Mouse (Mus musculus): ENCODE data around the gene Nupr1l. TPM values are rescaled to one million over a fixed set of nuclear protein-coding genes. Genes with fewer than 3 reads are reported as not detected.
A peak's percentile ranks its signal among the peaks of the same experiment; 100 is the strongest.
"Not testable (repeated sequence)": the region's sequence is repeated elsewhere in the genome, so short reads cannot be mapped to it uniquely, and the experiment has no call there.

The Nupr1l gene
- polyA plus RNA-seq, 1 experiment from 2014 or later = 5.5 TPM

GRCm38 (mm10) chr5:129941495-129942045 lies 33.2 kb downstream of the Nupr1l start, which contains the start of gene Vkorc1l1:
Gene Vkorc1l1, plus strand, starts transcription at chr5:129941970.
- ATAC-seq (peak; percentile 97), DNase-seq (ENCODE audit: low spot score) (peak; percentile 100)
- peak within 1 kb of the TSS; percentile 69 for H3K4me3 ChIP-seq (ENCODE audit: low read depth, low read length)
- peak within 1 kb of the TSS; percentile 74 for H3K9ac ChIP-seq (replicated peaks; ENCODE audit: low read depth)
- H3K4me1 ChIP-seq (ENCODE audit: insufficient read depth, low read depth, low read length) = no peaks in the 10 kb centered on the region
- TF ChIP-seq EP300 (IDR thresholded peaks at IDR 0.05) (no peak), CTCF (IDR thresholded peaks at IDR 0.05) (no peak)
- 2% methylated on average over 49 of the region's 59 CpGs for WGBS
- peak within 1 kb of the TSS; percentile 90 for H3K4me2 ChIP-seq (replicated peaks; ENCODE audit: low read depth, low read length)
- H3K27ac ChIP-seq (ENCODE audit: low read length) = peak within 1 kb of the TSS; percentile 73
- H3K9me3 ChIP-seq (ENCODE audit: low read length) = no peaks in the 10 kb centered on the region
- H3K36me3 ChIP-seq (ENCODE audit: insufficient read depth, low read length) = no peaks in the 10 kb centered on the region
- no peaks in the 10 kb centered on the region for H3K27me3 ChIP-seq (replicated peaks; ENCODE audit: insufficient read depth, low read length)

GRCm38 (mm10) chr5:129942073-129942939 lies 34.0 kb downstream of the Nupr1l start:
- not testable (repeated sequence) for H3K27me3 ChIP-seq (replicated peaks; ENCODE audit: insufficient read depth, low read length); H3K4me1 ChIP-seq (ENCODE audit: insufficient read depth, low read depth, low read length); H3K36me3 ChIP-seq (ENCODE audit: insufficient read depth, low read length); H3K9me3 ChIP-seq (ENCODE audit: low read length)
- peak overlapping the region; percentile 90 for H3K4me2 ChIP-seq (replicated peaks; ENCODE audit: low read depth, low read length)
- ATAC-seq = peak; percentile 19
- TF ChIP-seq CTCF (IDR thresholded peaks at IDR 0.05) = 0 out of 2 replicates have a peak, but pooled peaks have one; percentile 18
- DNase-seq (ENCODE audit: low spot score) = peak; percentile 51
- peak overlapping the region; percentile 74 for H3K9ac ChIP-seq (replicated peaks; ENCODE audit: low read depth)
- H3K27ac ChIP-seq (ENCODE audit: low read length) = peak overlapping the region; percentile 73
- under 1% methylated on average over 37 of the region's 82 CpGs for WGBS
- peak overlapping the region; percentile 69 for H3K4me3 ChIP-seq (ENCODE audit: low read depth, low read length)

GRCm38 (mm10) chr5:129943402-129943801 lies 35.1 kb downstream of the Nupr1l start:
- WGBS = 50% methylated on average over 1 of the region's 1 CpGs
- Histone ChIP-seq H3K27me3 (replicated peaks; ENCODE audit: insufficient read depth, low read length) (no peaks in the 10 kb centered on the region), H3K27ac (ENCODE audit: low read length) (no peak overlapping the region), H3K4me3 (ENCODE audit: low read depth, low read length) (no peak overlapping the region), H3K36me3 (ENCODE audit: insufficient read depth, low read length) (no peaks in the 10 kb centered on the region), H3K4me1 (ENCODE audit: insufficient read depth, low read depth, low read length) (no peaks in the 10 kb centered on the region), H3K4me2 (replicated peaks; ENCODE audit: low read depth, low read length) (no peak overlapping the region), H3K9ac (replicated peaks; ENCODE audit: low read depth) (no peak overlapping the region), H3K9me3 (ENCODE audit: low read length) (no peaks in the 10 kb centered on the region)
- no peak for ATAC-seq
- no peak for TF ChIP-seq EP300 (IDR thresholded peaks at IDR 0.05)
- no peak for TF ChIP-seq CTCF (IDR thresholded peaks at IDR 0.05)
- DNase-seq (ENCODE audit: low spot score) = no peak

- WGBS = 59% methylated on average over 2 of the region's 2 CpGs
- ATAC-seq = no peak
- no peaks in the 10 kb centered on the region for H3K27me3 ChIP-seq (replicated peaks; ENCODE audit: insufficient read depth, low read length)
- H3K4me1 ChIP-seq (ENCODE audit: insufficient read depth, low read depth, low read length) = no peaks in the 10 kb centered on the region
- TF ChIP-seq CTCF (IDR thresholded peaks at IDR 0.05) (no peak), EP300 (IDR thresholded peaks at IDR 0.05) (no peak)
- no peaks in the 10 kb centered on the region for H3K9me3 ChIP-seq (ENCODE audit: low read length)
- no peak overlapping the region for H3K27ac ChIP-seq (ENCODE audit: low read length)
- H3K9ac ChIP-seq (replicated peaks; ENCODE audit: low read depth) = no peak overlapping the region
- DNase-seq (ENCODE audit: low spot score) = no peak
- H3K4me3 ChIP-seq (ENCODE audit: low read depth, low read length) = no peak overlapping the region
- H3K4me2 ChIP-seq (replicated peaks; ENCODE audit: low read depth, low read length) = no peak overlapping the region
- no peaks in the 10 kb centered on the region for H3K36me3 ChIP-seq (ENCODE audit: insufficient read depth, low read length)
These were observed 39.2 kb downstream of the Nupr1l start for GRCm38 (mm10) chr5:129947528-129948033.

GRCm38 (mm10) chr5:129952143-129952542 lies 43.8 kb downstream of the Nupr1l start:
- ATAC-seq = no peak
- TF ChIP-seq EP300 (IDR thresholded peaks at IDR 0.05) (no peak), CTCF (IDR thresholded peaks at IDR 0.05) (no peak)
- H3K4me2 ChIP-seq (replicated peaks; ENCODE audit: low read depth, low read length) = no peak overlapping the region
- no peak overlapping the region for H3K9ac ChIP-seq (replicated peaks; ENCODE audit: low read depth)
- no peak overlapping the region for H3K4me3 ChIP-seq (ENCODE audit: low read depth, low read length)
- H3K27ac ChIP-seq (ENCODE audit: low read length) = no peak overlapping the region
- 87% methylated on average over 4 of the region's 4 CpGs for WGBS
- no peaks in the 10 kb centered on the region for H3K36me3 ChIP-seq (ENCODE audit: insufficient read depth, low read length)
- H3K4me1 ChIP-seq (ENCODE audit: insufficient read depth, low read depth, low read length) = no peaks in the 10 kb centered on the region
- H3K9me3 ChIP-seq (ENCODE audit: low read length) = no peaks in the 10 kb centered on the region
- no peaks in the 10 kb centered on the region for H3K27me3 ChIP-seq (replicated peaks; ENCODE audit: insufficient read depth, low read length)
- no peak for DNase-seq (ENCODE audit: low spot score)

- Histone ChIP-seq H3K27ac (ENCODE audit: low read length) (no peak overlapping the region), H3K4me3 (ENCODE audit: low read depth, low read length) (no peak overlapping the region), H3K4me1 (ENCODE audit: insufficient read depth, low read depth, low read length) (no peaks in the 10 kb centered on the region), H3K9me3 (ENCODE audit: low read length) (no peaks in the 10 kb centered on the region), H3K36me3 (ENCODE audit: insufficient read depth, low read length) (no peaks in the 10 kb centered on the region), H3K4me2 (replicated peaks; ENCODE audit: low read depth, low read length) (no peak overlapping the region), H3K9ac (replicated peaks; ENCODE audit: low read depth) (no peak overlapping the region), H3K27me3 (replicated peaks; ENCODE audit: insufficient read depth, low read length) (no peaks in the 10 kb centered on the region)
- TF ChIP-seq CTCF (IDR thresholded peaks at IDR 0.05) = no peak
- TF ChIP-seq EP300 (IDR thresholded peaks at IDR 0.05) = no peak
- ATAC-seq (no peak), DNase-seq (ENCODE audit: low spot score) (no peak)
- 80% methylated on average over 5 of the region's 5 CpGs for WGBS
These were observed 46.3 kb downstream of the Nupr1l start for GRCm38 (mm10) chr5:129954473-129955254.
